Mouse (Mus musculus) E14TG2a.4 (cell line): ENCODE results near the gene Hadha.

Experiments used
- CTCF ChIP-seq: conservative IDR thresholded peaks from 2 replicates; pipeline ENCODE4 v1.5.1; 2014; ENCODE audit warnings: low read length
- POU5F1 ChIP-seq: IDR thresholded peaks from 2 replicates; pipeline ENCODE4 v1.6.1; 2014; ENCODE audit warnings: low read length, borderline replicate concordance

DNA sequence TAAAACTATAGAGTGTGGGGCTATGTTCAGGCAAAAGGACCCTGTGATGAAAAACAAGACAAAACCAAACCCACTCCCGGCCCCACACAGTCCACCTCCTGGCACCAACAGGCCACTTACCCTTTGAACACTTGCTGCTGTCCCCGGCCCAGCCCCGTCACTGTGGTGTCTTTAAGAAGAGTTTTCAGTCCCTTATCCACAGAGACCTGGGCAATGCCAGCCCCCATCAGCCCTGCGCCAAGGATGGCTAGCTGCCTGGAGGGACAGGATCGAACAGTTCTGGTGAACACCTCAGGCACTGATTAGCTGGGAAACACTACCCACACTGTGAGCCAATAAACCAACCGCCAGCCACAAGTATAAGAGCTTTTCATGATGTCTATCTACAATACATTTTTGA, 26.3 kb downstream of the Hadha start:
- TF ChIP-seq POU5F1 (no peak), CTCF (no peak)
